Mouse (Mus musculus): Measurements from ENCODE around the gene Lgr5.

Lgr5 gene

GRCm38 (mm10) chr10:115457368-115458021 is 130.1 kb downstream of the Lgr5 start:
- no peak for DNase-seq (ENCODE audit: extremely low spot score, low read depth, low spot score)

- DNase-seq (ENCODE audit: extremely low spot score, low read depth, low spot score): no peak
These were observed 139.0 kb downstream of the Lgr5 start for GRCm38 (mm10) chr10:115448614-115449013.

DNA sequence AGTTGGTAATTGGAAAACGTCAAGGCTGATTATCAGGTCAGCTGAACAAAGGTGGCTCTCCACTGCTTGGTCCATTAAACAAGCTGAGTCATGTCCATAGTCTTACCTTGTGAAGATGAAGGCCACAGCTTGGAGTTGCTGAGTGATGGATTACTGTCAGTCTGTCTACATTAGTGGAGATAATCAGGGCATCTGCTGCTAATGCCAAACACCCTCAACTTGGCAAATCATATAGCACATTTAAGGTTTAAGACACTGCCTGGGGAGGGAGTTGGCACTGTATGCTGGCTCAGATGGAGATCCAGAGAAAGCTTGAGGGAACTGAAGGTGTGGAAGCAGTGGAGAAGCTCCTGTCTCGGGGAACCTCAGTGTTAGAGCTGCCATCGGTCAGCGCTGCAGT is 150.3 kb downstream of the Lgr5 start:
- DNase-seq (ENCODE audit: extremely low spot score, low read depth, low spot score): no peak

DNA sequence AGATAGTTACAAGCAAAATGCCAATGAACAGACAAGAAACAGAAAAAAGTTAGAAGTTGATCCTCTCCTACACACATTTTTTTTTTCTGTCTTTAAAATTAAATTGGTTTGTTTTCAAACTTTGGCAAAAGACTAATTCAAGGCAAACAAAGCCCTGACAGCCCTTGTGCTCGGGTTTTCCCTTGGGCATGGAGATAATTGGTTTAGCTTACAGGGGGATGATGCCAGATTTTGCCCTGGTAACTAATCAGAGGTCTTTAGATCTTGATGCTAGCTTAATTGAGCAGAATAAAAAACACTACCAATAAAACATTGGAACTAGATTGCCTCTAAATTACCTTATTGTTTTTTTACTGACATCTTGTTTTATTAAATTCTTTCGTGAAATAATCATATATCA is 162.2 kb downstream of the Lgr5 start:
- no peak for DNase-seq (ENCODE audit: extremely low spot score, low read depth, low spot score)

DNA sequence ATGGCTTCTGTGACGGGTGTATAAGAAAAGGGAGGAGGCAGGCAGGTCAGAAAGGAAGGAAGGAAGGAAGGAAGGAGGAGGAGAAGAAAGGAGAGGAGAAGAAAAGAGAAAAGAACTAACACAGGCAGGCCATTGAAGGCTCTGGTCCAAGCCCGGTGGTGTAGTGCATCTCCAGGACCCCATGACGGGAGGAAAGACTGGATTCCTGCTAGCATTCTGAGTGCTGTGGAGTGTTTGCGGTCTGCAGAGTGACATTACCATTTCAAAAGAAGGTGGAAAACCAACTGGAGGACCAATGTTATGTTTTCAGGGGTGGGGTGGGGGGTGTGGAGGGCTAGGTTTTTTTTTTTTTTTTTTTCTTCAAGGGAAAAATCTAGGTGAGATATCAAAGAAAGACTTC is 165.6 kb downstream of the Lgr5 start:
- DNase-seq (ENCODE audit: extremely low spot score, low read depth, low spot score): no peak

GRCm38 (mm10) chr10:115414056-115414455 is 173.5 kb downstream of the Lgr5 start:
- no peak for DNase-seq (ENCODE audit: extremely low spot score, low read depth, low spot score)

GRCm38 (mm10) chr10:115413496-115413895 is 174.1 kb downstream of the Lgr5 start:
- DNase-seq (ENCODE audit: extremely low spot score, low read depth, low spot score): no peak

- DNase-seq (ENCODE audit: extremely low spot score, low read depth, low spot score): peak; percentile 26
These were observed 181.2 kb downstream of the Lgr5 start for GRCm38 (mm10) chr10:115406393-115406792.

Data from hindlimb bud, embryonic 11.5 days (tissue).